Mouse (Mus musculus) left cerebral cortex, postnatal 4 days (tissue): ENCODE measurements around the gene Kcnh2. TPM values are rescaled to one million over a fixed set of nuclear protein-coding genes. Genes with fewer than 3 reads are reported as not detected.

Source experiments
- total RNA-seq, 2 experiments: library from RNA; stranded (reverse); gene quantifications; 2 replicates each; pipeline ENCODE4 v1.2.3; 2021

Gene Kcnh2
- total RNA-seq, 2 experiments from 2014 or later = 16.4 to 21.2 TPM

Other genes starting within 250 kb of the Kcnh2 start
- gene Nupl2, start 186.6 kb downstream of the Kcnh2 start, total RNA-seq = 10 to 100 TPM in 1 of 2 experiments, 1 to 10 TPM in 1; 9.7 to 11.3 TPM
- 10 to 100 TPM; 10.0 to 10.2 TPM for gene Nos3, start 13.2 kb upstream of the Kcnh2 start, total RNA-seq
- 1 to 10 TPM; 6.4 to 8.1 TPM for gene Atg9b, start 40.5 kb upstream of the Kcnh2 start, total RNA-seq
- 10 to 100 TPM; 44.5 to 53.6 TPM for gene Abcb8, start 42.1 kb upstream of the Kcnh2 start, total RNA-seq
- gene Asic3, start 61.8 kb upstream of the Kcnh2 start, total RNA-seq = not detected
- gene Cdk5, start 71.9 kb upstream of the Kcnh2 start, total RNA-seq = 100 to 1,000 TPM; 122 to 132 TPM
- gene Slc4a2, start 72.2 kb upstream of the Kcnh2 start, total RNA-seq = 10 to 100 TPM; 26.9 to 30.4 TPM
- 10 to 100 TPM; 82.6 to 83.4 TPM for gene Fastk, start 93.7 kb upstream of the Kcnh2 start, total RNA-seq
- gene Tmub1, start 96.2 kb upstream of the Kcnh2 start, total RNA-seq = 10 to 100 TPM; 30.1 to 31.1 TPM
- gene Agap3, start 100.6 kb upstream of the Kcnh2 start, total RNA-seq = 100 to 1,000 TPM; 472 to 479 TPM
- gene Gbx1, start 175.6 kb upstream of the Kcnh2 start, total RNA-seq = 1 to 10 TPM in 1 of 2 experiments, not detected in 1; 1.2 TPM
- under 1 TPM in 1 of 2 experiments, not detected in 1; 0.60 TPM for gene Asb10, start 189.4 kb upstream of the Kcnh2 start, total RNA-seq
- not detected for gene 4931409K22Rik, start 205.2 kb upstream of the Kcnh2 start, total RNA-seq
- 10 to 100 TPM; 52.9 to 54.7 TPM for gene Abcf2, start 225.9 kb upstream of the Kcnh2 start, total RNA-seq
- gene Chpf2, start 235.1 kb upstream of the Kcnh2 start, total RNA-seq = 10 to 100 TPM; 28.7 to 33.7 TPM